Mouse (Mus musculus) hindbrain, embryonic 10.5 days (tissue): ENCODE measurements around the gene Tbc1d5. TPM values are rescaled to one million over a fixed set of nuclear protein-coding genes. Genes with fewer than 3 reads are reported as not detected.

Experiments used
- DNase-seq: peaks from one replicate; pipeline ENCODE4 v3.0.0-alpha.2; 2017; ENCODE audit warnings: low spot score
- H3K27ac ChIP-seq: fragments of 300-500 bp; sonication (generic); 2 replicates; pipeline ENCODE4 v1.5.1; 2016; ENCODE audit warnings: mild to moderate bottlenecking, moderate library complexity
- H3K27me3 ChIP-seq: fragments of 300-500 bp; sonication (generic); 2 replicates; pipeline ENCODE4 v1.6.1; 2016; ENCODE audit warnings: mild to moderate bottlenecking; ENCODE audit not compliant: poor library complexity, insufficient read depth, severe bottlenecking
- H3K36me3 ChIP-seq: fragments of 300-500 bp; sonication (generic); 2 replicates; pipeline ENCODE4 v1.6.1; 2016; ENCODE audit warnings: mild to moderate bottlenecking, moderate library complexity
- H3K4me1 ChIP-seq: fragments of 300-500 bp; sonication (generic); replicated peaks from 2 replicates; pipeline ENCODE4 v1.6.1; 2016; ENCODE audit warnings: mild to moderate bottlenecking
- H3K4me3 ChIP-seq: fragments of 300-500 bp; sonication (generic); 2 replicates; pipeline ENCODE4 v1.5.1; 2016; ENCODE audit warnings: mild to moderate bottlenecking, moderate library complexity
- H3K9me3 ChIP-seq: fragments of 300-500 bp; sonication (generic); 2 replicates; pipeline ENCODE4 v1.6.1; 2016; ENCODE audit warnings: mild to moderate bottlenecking, moderate library complexity
- WGBS: fragments of 180-500 bp; shearing (Covaris S2); methylation state at CpG from one replicate; pipeline ENCODE4 v1.1.7; 2016; 5-methylcytosine and 5-hydroxymethylcytosine counted together
- polyA plus RNA-seq: library from polyadenylated mRNA; unstranded; fragments of >200 nt; fragmentation: Nextera tagmentation; extraction: Ambion mirVana; gene quantifications from 2 replicates; pipeline ENCODE4 v1.2.1, GENCODE M21; 2016

Tbc1d5 gene
- polyA plus RNA-seq, 1 experiment from 2014 or later: 9.3 TPM

DNA sequence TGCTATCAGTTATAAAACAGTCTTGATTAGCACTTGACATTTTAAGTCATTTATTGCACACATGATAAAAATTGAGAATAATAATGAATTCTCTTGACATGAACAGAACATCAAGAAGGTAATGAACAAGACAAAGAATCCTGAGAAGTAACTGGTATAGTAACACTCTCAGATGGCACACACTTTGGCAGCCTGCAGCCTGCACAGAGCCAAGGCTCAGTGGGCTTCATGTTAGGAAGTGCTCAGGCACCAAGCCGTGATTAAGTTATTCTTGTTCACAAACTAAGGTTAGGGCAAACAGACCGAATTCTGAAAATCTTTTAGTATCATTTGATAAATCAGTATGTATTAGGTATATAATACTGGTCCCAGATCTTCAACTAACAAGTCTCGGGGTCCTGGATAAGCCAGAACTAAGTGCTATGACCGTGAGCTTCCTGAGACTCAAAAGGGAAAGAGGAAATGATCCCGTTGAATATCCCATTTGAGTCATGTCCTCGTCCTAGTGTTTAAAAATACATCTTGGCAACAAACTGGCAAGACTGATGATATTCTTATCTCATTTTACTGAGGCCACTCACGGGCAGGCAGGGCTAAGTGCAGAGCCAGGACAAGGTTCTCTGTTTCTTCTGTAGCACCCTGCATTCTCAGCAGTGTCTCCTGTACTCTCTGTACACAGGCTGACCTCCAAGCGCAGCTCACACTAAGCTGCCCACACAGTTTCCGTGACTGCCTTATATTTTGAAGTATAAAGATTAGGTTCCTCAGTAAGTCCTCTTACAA is 425.6 kb downstream of the Tbc1d5 start:
- no peak overlapping the region for H3K4me3 ChIP-seq
- 0 out of 2 replicates have a peak, but pooled peaks cover 6% of the 10 kb centered on the region for H3K36me3 ChIP-seq
- no peak for DNase-seq
- 87% methylated on average over 9 of the region's 9 CpGs for WGBS
- no peaks in the 10 kb centered on the region for H3K9me3 ChIP-seq
- H3K27me3 ChIP-seq: no peaks in the 10 kb centered on the region
- no peak overlapping the region for H3K27ac ChIP-seq
- H3K4me1 ChIP-seq: no peaks in the 10 kb centered on the region

DNA sequence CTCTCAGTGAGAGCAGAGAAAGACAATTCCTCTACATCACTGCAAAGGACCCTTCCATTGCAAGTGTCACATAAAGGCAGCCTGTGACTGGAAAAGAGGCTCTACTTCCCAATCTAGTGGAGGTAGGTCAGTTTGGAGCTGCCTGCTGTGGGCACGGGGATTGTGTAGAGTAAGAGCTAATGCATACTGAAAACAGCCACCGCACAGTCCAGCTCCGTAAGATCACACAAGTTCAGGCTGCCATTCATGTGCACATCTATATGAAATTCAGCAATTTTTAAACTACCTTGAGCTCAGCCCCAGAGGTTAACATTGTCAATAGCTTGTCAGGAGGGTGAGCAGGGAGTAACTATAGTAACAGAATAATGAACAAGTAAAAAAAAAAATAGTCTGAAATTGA is 426.4 kb downstream of the Tbc1d5 start:
- no peaks in the 10 kb centered on the region for H3K27me3 ChIP-seq
- DNase-seq: no peak
- WGBS: 90% methylated on average over 3 of the region's 3 CpGs
- H3K9me3 ChIP-seq: no peaks in the 10 kb centered on the region
- H3K4me1 ChIP-seq: no peaks in the 10 kb centered on the region
- no peak overlapping the region for H3K4me3 ChIP-seq
- H3K36me3 ChIP-seq: 0 out of 2 replicates have a peak, but pooled peaks cover 6% of the 10 kb centered on the region
- no peak overlapping the region for H3K27ac ChIP-seq

DNA sequence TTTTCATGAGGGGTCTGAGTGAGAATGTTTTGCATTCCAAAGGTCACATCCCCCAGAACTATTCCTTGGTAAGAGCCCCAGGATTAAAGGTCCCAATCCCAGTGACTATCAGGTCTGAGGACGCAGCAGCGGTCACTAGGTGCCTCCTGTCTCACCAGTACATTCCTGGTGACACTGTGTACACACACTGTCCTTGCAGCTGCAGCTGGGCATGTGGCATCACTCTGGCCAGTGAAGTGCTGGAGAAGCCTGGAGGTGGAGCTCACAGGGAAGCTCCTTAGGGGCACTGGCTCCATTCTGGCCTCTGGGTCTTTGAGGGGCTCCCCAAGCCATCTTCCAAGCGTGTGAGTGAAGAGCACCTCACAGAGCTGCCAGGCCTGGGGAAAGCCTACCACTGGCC is 427.2 kb downstream of the Tbc1d5 start:
- no peak for DNase-seq
- no peak overlapping the region for H3K27ac ChIP-seq

DNA sequence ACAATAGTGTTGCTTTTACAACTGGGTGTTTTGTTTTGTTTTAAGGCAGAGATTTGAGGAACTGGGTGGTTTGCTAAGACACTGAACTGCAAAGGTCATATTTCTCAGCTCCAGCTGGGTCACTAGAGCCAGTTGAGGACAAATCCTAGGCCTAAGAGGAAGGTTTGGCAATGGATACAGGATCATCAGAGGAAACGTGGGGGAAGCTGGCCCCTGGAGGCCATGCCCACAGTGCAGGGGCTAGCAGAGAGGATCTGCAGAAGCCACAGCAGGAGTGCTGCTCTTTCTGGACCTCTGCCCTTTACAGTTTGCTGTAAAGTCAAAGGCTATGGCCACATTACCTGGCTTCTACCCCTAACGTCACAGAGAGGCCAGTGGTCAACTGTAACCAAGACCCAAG is 428.3 kb downstream of the Tbc1d5 start:
- 35% methylated on average over 2 of the region's 2 CpGs for WGBS

More for the DNA sequence above, 427.2 kb downstream of the Tbc1d5 start:
- no peaks in the 10 kb centered on the region for H3K4me1 ChIP-seq
- H3K36me3 ChIP-seq: 0 out of 2 replicates have a peak, but pooled peaks cover 6% of the 10 kb centered on the region
- no peaks in the 10 kb centered on the region for H3K9me3 ChIP-seq
- no peaks in the 10 kb centered on the region for H3K27me3 ChIP-seq
- WGBS: 88% methylated on average over 3 of the region's 3 CpGs
- no peak overlapping the region for H3K4me3 ChIP-seq

GRCm38 (mm10) chr17:50741386-50741785 is 437.8 kb downstream of the Tbc1d5 start:
- no peak for DNase-seq
- 92% methylated on average over 6 of the region's 6 CpGs for WGBS
- no peak overlapping the region for H3K27ac ChIP-seq
- peaks cover under 1% of the 10 kb centered on the region for H3K4me1 ChIP-seq
- H3K27me3 ChIP-seq: no peaks in the 10 kb centered on the region
- H3K4me3 ChIP-seq: no peak overlapping the region
- no peaks in the 10 kb centered on the region for H3K36me3 ChIP-seq
- no peaks in the 10 kb centered on the region for H3K9me3 ChIP-seq

More for the DNA sequence above, 428.3 kb downstream of the Tbc1d5 start:
- H3K36me3 ChIP-seq: 0 out of 2 replicates have a peak, but pooled peaks cover 4% of the 10 kb centered on the region
- no peak overlapping the region for H3K27ac ChIP-seq
- DNase-seq: no peak
- H3K4me3 ChIP-seq: no peak overlapping the region
- no peaks in the 10 kb centered on the region for H3K27me3 ChIP-seq
- no peaks in the 10 kb centered on the region for H3K9me3 ChIP-seq
- H3K4me1 ChIP-seq: no peaks in the 10 kb centered on the region

- DNase-seq: no peak
- no peaks in the 10 kb centered on the region for H3K9me3 ChIP-seq
- WGBS: 88% methylated on average over 1 of the region's 1 CpGs
These were observed 438.3 kb downstream of the Tbc1d5 start for GRCm38 (mm10) chr17:50740804-50741203.

DNA sequence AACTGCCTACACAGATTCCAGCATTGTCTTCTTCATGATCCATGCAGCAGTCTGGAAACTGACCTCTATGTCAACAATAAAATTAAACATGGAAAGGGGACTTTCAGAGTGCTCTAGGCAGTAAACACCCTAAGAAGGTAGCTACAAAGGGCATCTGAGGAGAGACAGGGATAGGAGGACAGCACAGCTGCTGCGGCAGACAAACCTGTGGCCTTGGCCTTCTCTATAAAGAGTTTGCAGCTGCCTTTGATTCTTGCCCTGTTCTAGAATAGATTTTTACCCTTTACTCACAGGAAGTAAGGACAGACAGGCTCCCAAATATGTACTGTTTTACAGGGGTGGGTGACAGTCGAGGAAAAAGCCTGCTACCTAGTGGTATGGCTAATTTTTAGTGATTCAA is 440.7 kb downstream of the Tbc1d5 start:
- no peaks in the 10 kb centered on the region for H3K27me3 ChIP-seq
- 92% methylated on average over 2 of the region's 2 CpGs for WGBS
- H3K27ac ChIP-seq: no peak overlapping the region
- peaks cover 23% of the 10 kb centered on the region for H3K4me1 ChIP-seq
- H3K4me3 ChIP-seq: no peak overlapping the region
- no peaks in the 10 kb centered on the region for H3K9me3 ChIP-seq
- H3K36me3 ChIP-seq: peaks cover 10% of the 10 kb centered on the region; the same call in 1 of the 2 replicates
- DNase-seq: no peak

More at GRCm38 (mm10) chr17:50740804-50741203, 438.3 kb downstream of the Tbc1d5 start:
- H3K36me3 ChIP-seq: peaks cover 3% of the 10 kb centered on the region; the same call in 1 of the 2 replicates
- peaks cover 7% of the 10 kb centered on the region for H3K4me1 ChIP-seq
- H3K27me3 ChIP-seq: no peaks in the 10 kb centered on the region
- H3K4me3 ChIP-seq: no peak overlapping the region
- H3K27ac ChIP-seq: no peak overlapping the region

DNA sequence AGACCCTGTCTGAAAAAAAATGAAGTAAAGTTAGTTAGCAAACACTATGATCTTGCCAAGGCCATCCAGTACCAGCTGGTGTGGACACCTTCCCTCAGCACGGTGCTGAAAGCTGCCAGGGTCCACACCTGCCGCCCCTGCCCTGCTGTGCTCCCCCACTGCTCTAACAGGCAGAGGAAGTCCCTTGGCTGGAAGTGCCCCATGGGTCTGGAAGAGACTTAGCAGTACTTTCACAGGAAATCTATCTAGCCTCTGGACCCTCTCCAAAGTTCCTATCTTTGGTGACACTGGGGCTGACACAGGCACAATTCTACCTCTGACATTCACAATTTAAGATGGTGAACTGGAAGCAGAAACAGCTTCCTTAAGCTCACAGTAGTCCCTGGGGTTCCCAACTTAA is 442.1 kb downstream of the Tbc1d5 start:
- H3K27ac ChIP-seq: no peak overlapping the region
- WGBS: 73% methylated on average over 2 of the region's 2 CpGs
- no peaks in the 10 kb centered on the region for H3K9me3 ChIP-seq
- H3K36me3 ChIP-seq: peaks cover 10% of the 10 kb centered on the region; the same call in 1 of the 2 replicates
- no peak for DNase-seq
- peaks cover 23% of the 10 kb centered on the region for H3K4me1 ChIP-seq
- no peak overlapping the region for H3K4me3 ChIP-seq
- H3K27me3 ChIP-seq: no peaks in the 10 kb centered on the region

DNA sequence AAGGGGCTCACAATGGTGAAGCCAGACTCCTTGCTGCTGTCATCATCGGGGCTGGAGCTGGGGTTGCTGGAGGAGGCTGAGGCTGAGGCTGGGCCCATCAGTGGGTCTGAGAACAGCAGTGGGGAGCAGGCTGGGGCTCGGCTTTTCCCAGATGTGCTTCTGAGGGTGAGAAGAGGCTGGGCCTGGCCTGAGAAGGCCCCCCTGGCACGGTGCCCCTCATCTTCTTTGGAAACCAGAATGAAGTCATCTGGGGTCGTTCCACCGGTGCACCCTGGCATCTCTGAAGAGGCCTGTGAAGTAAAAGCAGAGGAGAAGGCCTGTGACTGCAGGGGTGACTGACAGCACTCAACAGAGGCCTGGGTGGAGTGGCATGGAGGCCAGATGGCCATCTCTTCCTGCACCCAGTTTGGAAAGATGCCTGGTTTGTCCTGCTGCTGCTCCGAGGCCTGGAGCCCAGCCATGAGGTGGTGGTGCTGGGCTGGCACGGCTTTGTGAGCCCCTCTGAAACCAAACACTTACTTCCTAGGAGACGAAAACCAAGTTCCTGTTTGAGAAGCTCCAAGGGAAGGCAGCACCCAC is 443.1 kb downstream of the Tbc1d5 start:
- 74% methylated on average over 8 of the region's 8 CpGs for WGBS
- DNase-seq: no peak
- H3K4me1 ChIP-seq: peaks cover 23% of the 10 kb centered on the region
- H3K27ac ChIP-seq: peak overlapping the region; percentile 59
- H3K36me3 ChIP-seq: peaks cover 10% of the 10 kb centered on the region; the same call in 1 of the 2 replicates
- H3K4me3 ChIP-seq: no peak overlapping the region
- no peaks in the 10 kb centered on the region for H3K9me3 ChIP-seq
- H3K27me3 ChIP-seq: no peaks in the 10 kb centered on the region

DNA sequence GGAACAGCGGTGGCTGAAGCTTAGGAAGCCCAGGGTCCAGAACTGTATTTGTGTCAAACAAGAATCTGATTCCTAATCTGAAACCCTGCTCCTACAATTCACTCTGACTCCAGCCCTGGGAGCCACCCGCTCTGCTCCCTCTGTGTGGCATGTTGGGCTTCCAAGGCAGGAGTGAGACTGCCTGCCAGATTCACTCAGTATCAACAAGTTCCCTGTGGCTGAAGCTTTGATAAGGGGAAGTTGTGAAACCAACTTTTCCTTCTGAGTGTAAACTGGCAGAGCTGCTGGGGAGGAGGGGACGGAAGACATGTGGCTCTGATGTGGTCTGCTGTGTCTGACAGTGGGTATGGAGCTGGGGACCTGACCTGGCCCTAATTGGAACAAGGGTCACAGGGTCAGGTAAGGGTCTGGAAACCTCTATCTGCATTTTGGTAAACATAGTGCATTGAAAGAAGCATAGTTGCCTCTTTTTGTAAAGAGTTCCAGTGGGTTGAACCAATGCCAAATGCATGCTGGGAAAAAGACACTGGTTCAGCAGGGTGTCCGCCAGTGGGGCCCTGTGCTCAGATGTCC is 443.7 kb downstream of the Tbc1d5 start:
- Histone ChIP-seq H3K36me3 (peaks cover 10% of the 10 kb centered on the region; the same call in 1 of the 2 replicates), H3K27ac (peak overlapping the region; percentile 59; the same call in 1 of the 2 replicates), H3K4me1 (peaks cover 23% of the 10 kb centered on the region), H3K9me3 (no peaks in the 10 kb centered on the region), H3K4me3 (no peak overlapping the region), H3K27me3 (no peaks in the 10 kb centered on the region)
- WGBS: 79% methylated on average over 4 of the region's 4 CpGs
- no peak for DNase-seq

DNA sequence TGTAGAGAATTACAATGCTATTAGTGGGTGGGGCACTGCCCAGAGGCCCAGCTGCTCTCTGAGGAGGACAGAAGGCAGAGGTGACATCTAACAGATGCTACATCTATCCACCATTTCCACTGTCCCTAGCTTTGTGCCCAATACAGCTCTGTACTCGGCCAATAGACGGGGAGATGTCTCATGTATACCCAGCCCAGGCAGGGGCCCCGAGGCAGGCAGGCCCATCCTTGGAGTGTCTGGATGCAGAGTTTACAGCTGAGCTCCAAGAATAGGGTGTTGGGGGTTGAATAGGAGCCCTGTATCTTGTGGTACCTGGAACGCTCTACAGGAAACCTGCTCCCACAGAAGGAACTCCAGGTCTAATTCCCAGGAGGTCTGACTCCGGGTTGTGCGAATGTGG is 444.4 kb downstream of the Tbc1d5 start:
- Histone ChIP-seq H3K4me3 (no peak overlapping the region), H3K4me1 (peaks cover 23% of the 10 kb centered on the region), H3K36me3 (peaks cover 10% of the 10 kb centered on the region; the same call in 1 of the 2 replicates), H3K9me3 (no peaks in the 10 kb centered on the region), H3K27me3 (no peaks in the 10 kb centered on the region), H3K27ac (0 out of 2 replicates have a peak overlapping the region, but pooled peaks have one; percentile 45)
- 86% methylated on average over 6 of the region's 6 CpGs for WGBS
- DNase-seq: peak; percentile 16

DNA sequence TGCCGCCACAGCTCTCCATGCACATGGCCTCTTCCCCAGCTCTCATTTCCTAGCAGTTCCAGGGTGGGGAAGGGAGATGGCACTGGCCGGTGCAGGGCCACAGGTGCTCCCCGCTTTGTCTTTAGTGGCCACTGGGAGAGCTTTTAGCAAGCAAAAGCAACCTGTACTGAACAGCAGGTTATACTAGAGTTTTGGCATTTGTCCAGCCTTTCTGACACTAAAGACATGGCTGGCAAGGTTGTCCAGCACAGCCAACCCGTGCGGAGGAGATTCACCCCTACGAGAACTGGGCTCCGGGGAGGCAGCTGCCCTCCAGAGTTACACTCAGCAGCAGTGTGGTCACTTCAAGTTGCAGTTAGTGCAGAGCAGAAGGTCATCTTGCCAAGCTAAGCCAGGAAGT is 445.8 kb downstream of the Tbc1d5 start:
- Histone ChIP-seq H3K27me3 (no peaks in the 10 kb centered on the region), H3K36me3 (peaks cover 10% of the 10 kb centered on the region; the same call in 1 of the 2 replicates)

DNA sequence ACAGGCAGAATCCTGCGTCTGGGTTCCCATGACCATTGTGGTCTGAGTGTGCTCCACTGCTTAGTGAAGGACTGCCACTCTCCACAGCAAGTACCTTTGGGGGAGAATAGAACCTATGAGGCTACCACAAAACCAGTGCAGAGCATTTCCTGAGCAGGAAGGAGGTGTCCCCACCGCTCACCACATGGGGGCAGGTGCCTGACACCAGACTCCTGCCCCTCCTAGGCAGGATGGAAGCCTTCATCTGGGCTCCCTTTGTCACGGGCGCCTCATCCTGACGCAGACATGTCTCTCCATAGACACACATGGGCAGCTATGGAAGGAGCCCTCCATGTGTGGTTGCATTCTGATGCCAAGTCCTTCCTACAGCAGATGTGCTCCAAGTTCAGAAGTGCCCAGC is 447.3 kb downstream of the Tbc1d5 start:
- DNase-seq: no peak
- Histone ChIP-seq H3K27me3 (no peaks in the 10 kb centered on the region), H3K4me1 (peaks cover 23% of the 10 kb centered on the region), H3K27ac (no peak overlapping the region), H3K36me3 (peaks cover 10% of the 10 kb centered on the region; the same call in 1 of the 2 replicates), H3K9me3 (no peaks in the 10 kb centered on the region), H3K4me3 (no peak overlapping the region)
- WGBS: 93% methylated on average over 5 of the region's 5 CpGs

More for the DNA sequence above, 445.8 kb downstream of the Tbc1d5 start:
- Histone ChIP-seq H3K9me3 (no peaks in the 10 kb centered on the region), H3K27ac (no peak overlapping the region), H3K4me3 (no peak overlapping the region), H3K4me1 (peaks cover 23% of the 10 kb centered on the region)
- WGBS: 93% methylated on average over 7 of the region's 7 CpGs
- DNase-seq: no peak
